Mouse (Mus musculus) embryonic fibroblast, embryonic 13.5 days (primary cell): ENCODE measurements at regions not wholly inside any gene's neighbourhood (a gene's known extent, or its start where the extent isn't known, plus 50 kb on each side); places are given as distances from the start of the nearest gene placed in this dataset.

Experiments used
- CTCF ChIP-seq: IDR thresholded peaks from 2 replicates; pipeline ENCODE4 v1.5.1; 2011; ENCODE audit warnings: mild to moderate bottlenecking, control low read depth, low read length, moderate library complexity, borderline replicate concordance; ENCODE audit not compliant: insufficient read depth
- POLR2A ChIP-seq: IDR thresholded peaks from 2 replicates; pipeline ENCODE4 v1.6.1; 2011; ENCODE audit warnings: low read depth, mild to moderate bottlenecking, control low read depth, low read length, moderate library complexity

DNA sequence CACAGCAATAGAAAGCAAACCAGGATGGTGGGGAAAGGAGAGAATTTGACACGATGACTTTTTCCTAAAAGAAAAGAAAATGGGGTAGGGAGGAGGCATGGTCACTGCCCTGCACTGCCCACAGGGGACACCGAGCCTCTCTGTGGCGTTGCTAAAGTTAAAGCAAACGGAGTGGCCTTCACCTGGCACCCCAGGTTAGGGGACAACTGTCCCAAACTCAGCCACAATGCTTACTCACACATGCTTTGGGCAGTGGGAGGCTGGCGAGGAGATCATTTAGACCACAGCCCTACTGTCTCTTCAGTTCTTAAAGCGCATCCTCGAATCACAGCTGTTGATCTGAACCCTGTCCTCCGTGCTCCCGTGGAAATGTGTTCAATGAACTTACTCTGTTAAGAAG is 55.3 kb upstream of the Jdp2 start:
- no peak for TF ChIP-seq CTCF
- no peak for TF ChIP-seq POLR2A
